Mouse (Mus musculus) heart, adult 8-10 months (tissue): ENCODE measurements around the gene Phf13. TPM values are rescaled to one million over a fixed set of nuclear protein-coding genes. Genes with fewer than 3 reads are reported as not detected.

Experiments
- DNase-seq: peaks from one replicate; pipeline ENCODE4 v3.0.0; 2022; ENCODE audit warnings: low spot score
- total RNA-seq, 4 experiments: library from RNA; stranded (reverse); gene quantifications; 2 replicates each; pipeline ENCODE4 v1.2.4; 2022

Phf13 gene
- total RNA-seq, 4 experiments from 2014 or later: 4.6 to 5.7 (median 5.1) TPM

DNA sequence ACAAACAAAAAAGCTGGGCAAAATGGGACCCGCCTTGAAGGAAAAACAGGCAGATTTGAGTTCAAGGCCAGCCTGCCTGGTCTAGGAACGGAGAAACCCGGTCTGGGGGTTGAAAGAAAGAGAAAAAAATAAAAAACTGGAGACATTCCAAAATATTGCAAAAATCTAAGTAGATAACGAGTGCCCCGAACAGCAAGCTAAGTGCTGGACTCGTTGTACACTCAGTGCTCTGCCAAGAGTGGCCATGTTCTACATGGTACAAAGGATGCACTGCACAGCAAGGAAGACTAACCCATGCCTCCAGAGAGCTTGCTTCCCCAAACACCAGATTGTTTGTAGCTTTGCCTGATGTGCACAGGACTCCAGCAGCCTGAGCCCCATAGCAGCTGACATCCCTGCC is 3.0 kb downstream of the Phf13 start:
- no peak for DNase-seq

DNA sequence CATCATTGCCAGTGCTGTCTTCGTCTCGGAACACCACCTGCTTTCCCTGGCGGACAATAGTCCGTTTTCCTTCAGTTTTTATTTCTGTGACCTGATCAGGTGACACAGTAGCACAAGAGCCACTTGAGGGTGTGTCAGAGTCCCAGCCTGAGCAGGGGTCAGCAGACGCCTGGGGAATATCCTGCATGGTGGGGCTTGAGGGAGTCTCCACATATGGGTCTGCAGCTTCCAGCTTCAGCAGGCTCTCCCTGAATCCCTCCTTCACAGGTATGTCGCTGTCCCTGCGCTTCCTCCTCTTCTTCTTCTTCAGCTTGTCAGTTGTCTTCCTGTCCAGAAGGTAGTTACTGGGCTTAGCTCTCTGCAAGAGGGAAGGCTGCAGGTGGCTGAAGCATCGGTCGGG is 4.0 kb downstream of the Phf13 start:
- no peak for DNase-seq

DNA sequence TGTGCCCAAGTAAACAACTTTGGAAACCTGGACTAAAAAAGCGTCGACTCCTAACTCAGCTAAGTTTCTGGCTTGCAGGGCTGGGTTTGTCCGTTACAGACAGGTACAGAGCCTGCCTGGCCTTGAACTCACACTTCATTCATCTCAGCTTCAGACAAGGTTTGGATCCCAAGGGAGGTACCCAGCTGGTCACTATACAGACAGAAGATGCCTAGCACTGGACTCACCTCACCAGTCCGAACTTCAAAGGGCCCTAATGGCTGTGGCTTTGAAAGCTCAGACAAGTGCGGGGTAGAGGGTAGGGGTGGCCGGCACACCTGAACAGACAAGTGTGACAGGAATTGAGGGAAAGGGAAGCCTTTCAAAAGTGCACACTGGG is 7.0 kb downstream of the Phf13 start:
- no peak for DNase-seq

DNA sequence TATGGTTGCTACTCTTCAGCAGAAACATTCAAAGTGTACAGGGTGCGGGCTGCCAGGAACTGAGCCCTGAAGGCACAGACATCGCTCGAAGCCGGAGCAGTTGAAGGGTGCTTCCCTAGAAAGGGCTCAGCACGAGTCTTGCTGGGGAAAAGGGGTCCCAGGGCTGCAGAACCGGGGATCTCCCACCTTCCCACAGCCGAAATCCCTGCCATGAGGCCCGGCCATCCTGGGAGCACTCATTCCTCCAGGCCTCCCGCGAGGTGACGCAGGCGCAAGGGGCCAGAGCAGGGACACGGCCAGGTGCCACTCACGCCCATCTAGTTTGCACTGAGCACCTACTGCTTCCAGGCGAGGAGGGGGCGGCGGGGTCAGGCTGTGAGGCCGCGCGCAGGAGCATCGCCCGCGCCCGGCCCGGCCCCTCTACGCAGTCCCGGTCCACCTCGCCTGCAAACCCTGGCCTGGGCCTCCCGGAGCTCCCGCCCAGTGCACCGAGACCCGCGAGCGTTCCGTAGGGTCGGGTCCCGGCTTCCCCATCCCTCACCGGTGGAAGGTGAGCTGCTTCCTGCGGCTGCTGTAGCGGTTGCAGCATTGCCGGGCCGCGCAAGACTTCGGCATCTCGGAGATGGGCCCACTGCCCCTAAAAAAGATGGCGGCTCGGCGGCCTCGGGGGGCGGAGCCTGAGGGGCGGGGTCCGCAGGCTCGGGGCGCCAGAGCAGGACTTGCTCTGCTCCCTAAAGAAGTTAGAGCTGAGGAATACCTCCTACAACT is 7.5 kb downstream of the Phf13 start, which contains the start of gene Thap3:
Thap3 (minus strand) TSS at position 656 of the 768 bp plus-strand sequence.
- DNase-seq: peak; percentile 80

DNA sequence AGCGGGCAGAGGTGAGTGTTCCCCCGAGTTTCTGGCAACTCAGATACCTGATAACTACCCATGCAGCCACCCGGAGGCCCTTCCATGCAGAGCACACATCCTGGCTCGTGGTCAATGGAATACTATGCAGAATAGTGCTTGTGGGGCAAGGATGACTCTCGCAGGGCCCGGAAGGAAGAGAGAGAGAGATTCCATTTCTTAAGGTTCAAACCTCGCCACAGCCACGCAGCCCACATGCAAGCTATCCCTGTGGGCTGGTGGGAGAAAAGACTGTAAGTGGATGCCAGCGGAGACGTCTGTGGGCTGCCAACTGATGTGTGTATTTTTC is 8.1 kb downstream of the Phf13 start:
- DNase-seq: no peak

DNA sequence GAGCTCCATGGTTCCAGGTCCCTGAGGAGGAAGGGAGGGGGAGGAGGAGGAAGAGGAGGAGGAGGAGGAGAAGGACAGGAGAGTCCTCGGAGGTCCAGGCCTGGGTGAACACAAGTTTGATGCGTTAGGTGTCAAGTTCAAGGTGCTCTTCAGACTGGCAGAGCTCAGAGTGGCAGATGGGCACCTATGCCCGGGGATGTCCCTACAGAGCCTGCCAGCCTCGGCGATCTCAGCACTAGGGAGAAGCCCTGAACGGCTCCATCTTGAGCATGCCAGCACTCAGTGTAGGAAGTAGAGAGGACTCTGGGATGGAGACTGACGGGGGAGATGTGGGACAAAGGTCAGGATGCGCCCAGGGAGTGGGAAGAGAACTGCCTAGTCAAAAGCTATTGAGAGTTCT is 9.4 kb downstream of the Phf13 start:
- no peak for DNase-seq

DNA sequence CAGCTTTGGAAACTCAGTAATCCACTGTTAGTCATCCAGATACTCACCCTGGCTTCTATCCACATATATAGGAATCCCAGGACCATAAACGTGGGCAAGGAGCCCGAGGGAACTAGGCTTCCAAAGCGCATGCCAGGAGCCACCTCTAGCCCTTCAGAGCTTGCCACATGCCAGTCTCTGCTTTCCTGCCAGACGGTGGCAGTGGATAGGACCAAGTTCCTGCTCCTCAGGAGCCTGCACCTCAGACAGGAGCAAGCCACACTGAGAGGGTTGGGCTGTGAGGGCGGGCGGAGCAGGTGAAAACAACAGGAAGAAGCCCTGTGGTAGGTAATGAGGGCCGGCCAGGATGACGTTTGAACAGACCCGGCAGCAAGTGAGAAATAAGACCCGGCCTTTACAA is 10.2 kb downstream of the Phf13 start:
- DNase-seq: no peak

DNA sequence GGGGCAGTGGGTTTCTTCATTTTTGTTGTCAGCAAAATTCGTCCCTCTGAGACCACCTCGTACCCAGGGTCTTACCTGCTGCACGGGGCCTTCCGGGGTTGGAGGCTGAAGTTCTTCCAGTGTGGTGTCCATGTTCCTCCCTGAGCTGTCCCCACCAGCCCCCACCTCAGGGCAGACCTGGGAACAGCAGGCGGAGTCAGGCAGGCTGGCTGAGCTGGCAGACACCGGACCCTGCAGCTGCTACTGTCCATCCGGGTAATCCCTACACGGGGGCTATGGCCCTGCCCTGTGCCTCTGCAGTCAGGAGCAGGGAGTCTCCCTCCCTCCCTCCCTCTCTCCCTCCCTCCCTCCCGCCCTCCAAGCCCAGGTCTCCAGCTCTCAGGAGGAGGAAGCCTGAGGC is 12.5 kb downstream of the Phf13 start:
- no peak for DNase-seq

DNA sequence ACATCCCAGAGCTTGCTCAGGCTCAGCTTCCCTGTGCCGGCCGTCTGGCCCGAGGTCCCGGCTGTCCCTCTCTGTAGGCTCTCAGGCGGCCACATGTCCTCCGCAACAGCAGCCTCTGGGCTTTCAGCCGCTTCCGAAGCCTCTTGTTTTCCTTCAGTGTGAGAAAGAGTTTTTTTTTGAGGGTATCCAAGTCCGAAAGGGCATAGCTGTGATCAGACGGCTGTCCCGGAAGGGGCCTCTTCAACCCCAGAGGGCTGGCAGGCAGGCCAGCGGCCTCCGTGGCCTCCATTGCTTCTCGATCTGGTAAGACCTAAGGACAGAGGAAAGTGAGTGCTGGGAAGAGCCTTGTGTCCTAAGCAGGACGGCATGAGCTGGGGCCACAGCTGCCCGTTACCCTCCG is 13.0 kb downstream of the Phf13 start:
- DNase-seq: no peak

DNA sequence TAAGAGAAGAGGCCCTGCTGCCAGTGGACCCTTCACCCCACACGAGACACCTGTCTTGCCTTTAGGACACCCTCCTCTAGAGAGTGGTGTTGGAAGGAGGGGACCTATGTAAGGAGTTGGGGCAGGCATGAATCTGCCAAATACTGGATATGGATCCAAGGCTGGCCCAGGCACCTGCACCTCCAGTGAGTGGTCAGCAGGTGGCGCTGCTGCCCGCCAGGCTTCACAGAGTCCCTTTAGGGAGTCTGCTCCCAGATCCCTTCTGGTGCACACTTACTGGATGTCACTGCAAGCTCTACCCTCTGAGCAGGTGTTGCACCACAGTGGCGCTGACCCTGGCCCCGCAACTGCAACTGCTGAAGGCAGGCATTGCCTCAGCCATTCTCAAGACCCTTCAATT is 14.7 kb downstream of the Phf13 start:
- DNase-seq: peak; percentile 81

DNA sequence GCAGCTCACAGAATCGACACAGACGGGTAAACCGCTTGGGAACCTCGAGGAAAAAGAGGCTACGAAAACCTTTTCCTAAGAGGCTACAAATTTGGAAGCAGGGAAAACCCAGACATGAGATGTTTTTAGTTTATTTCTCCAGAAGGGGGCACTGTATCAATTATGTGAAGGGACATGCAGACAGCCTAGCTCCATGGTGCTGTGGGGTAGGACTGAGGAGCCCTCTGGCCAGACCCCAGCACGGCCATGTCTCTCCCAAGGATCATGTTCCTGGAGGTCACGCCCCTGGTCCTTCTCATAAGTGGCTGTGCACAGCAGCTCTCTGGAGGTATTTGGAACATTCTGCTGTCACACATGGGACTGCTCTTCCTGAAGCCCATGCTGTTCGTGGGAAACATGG is 15.4 kb downstream of the Phf13 start:
- no peak for DNase-seq

DNA sequence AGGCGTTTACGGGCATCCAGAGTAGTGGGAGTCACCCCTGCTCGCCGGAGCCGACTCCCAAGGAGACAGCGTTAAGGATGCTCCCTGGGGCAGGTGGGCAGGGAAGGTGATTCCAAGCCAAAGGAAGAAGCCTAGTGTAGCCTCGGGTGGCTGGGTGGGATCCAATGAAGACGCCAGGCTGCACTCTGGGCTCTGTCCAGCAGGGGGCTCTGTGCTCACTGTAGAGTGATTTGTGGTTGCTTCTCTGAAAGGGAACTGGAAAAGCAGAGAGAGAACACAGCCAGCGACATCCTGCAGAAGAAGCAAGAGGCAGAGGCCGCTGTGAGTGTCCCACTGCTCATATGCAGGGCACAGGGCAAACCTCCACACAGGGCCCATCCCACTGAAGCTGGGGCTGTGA is 18.3 kb downstream of the Phf13 start:
- DNase-seq: peak; percentile 85

DNA sequence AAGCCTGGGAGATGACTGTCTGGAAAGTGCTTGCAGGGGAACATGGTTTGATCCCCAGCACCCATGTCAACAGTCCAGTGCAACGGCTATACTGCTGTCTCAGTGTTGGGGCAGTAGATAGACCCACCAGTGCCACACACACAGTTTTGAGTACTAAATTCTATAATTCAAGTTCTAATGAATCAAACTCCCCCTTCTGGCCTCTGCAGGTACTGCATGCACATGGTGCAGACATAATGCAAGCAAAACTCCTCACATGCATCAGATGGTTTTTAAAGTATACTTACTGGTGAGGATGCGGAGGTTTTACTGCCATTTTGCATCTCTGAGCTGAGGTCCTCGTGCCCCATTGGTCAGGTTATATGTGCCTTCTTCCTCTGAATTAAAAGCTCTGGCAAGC is 20.6 kb downstream of the Phf13 start:
- DNase-seq: no peak

DNA sequence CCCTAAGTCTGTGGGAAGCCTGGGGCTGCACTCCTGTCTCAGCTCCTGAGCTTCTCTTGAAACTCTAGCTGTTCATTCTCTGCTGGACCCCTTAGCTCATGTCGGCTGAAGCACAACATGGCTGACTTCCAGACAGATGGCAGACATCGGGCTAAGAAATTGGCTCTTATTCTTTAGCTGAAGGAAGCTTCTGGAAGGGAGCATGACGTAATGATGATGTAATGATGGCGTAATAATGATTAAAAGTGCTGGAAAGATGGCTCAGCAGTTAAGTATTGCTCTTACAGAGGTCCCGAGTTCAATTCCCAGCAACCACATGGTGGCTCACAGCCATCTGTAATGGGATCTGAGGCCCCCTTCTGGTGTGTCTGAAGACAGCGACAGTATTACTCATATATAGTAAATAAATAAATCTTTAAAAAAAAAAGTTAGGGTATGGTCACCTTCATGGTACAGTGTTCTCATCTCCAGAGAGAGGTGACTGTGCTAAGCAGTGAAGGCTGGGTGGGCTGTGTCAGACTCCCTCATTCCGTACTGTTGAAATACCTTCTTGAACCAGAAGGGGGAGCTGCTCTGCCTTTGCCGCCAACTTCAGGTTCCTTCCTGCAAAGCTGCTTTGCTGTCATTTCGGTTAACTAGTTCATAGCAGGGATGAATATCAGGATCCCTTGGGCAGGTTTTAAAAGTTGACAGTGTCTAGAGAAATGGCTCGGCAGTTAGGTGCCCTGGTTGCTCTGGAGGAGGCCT is 23.7 kb downstream of the Phf13 start:
- DNase-seq: no peak

DNA sequence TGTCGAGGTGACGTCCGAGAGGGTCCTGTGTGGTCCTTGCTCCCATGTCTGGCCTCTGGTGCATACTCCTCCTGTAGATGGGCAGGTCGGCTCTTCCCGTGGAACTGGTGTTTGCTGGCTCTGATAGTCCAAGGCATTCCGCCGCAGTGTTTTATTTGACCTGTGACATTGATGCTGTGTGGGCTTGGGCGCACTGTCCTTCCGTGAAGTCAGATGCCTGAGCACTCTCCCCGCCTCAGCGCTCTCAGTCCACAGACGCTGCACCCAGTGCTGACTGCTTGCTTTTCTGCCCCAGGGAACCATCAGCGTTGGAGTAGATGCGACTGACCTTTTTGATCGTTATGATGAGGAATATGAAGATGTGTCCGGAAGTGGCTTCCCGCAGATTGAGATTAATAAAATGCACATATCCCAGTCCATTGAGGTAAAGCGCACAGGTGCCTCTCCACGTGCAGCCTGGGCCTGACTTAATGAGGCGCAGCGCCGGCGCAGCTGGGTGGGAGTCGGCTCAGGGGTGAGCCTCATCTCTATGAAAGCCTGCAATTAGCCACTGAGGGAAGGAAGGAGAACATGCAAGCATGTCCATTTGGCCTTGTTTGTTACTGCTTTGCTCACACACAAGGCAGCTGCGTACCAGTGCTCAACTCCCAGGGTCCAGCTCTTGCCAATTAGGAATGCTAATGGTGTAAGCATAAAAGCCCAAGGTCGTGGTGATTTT is 27.7 kb downstream of the Phf13 start:
- no peak for DNase-seq

DNA sequence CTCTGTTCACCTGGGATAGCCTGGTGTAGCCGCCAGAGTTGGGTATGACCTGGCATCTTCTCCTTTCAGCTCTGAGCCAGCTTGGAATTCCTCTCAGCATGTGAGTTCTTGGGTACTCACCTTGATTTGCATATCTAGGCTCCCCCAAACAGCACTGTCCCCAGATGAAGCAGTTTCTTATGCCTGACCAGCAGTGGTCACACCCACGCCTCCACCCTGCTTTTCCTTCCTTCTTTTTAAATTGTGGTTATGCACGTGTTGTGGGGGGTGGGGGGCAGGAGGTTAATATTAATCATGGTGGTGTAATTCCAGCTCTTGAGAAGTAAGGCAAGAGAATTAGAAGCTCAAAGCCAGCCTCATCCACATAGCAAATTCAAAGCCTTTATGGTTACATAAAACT is 33.2 kb downstream of the Phf13 start:
- DNase-seq: no peak

DNA sequence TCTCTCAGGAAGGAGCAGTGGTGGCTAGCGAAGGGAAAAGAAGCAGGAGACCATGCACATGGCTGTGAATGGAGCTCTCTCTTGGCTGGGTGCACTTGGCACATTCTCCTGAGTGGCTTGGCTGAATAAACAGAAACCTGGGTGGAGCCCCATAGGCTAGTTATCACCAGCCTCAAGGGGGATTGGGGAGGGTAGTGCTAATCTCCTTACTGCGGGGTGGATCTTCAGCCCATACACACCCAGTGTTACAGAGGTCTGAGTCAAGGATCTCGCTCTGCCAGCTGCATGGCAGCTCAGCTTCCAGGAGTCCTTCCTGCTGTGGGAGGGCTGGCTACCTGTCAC is 35.6 kb downstream of the Phf13 start:
- no peak for DNase-seq

DNA sequence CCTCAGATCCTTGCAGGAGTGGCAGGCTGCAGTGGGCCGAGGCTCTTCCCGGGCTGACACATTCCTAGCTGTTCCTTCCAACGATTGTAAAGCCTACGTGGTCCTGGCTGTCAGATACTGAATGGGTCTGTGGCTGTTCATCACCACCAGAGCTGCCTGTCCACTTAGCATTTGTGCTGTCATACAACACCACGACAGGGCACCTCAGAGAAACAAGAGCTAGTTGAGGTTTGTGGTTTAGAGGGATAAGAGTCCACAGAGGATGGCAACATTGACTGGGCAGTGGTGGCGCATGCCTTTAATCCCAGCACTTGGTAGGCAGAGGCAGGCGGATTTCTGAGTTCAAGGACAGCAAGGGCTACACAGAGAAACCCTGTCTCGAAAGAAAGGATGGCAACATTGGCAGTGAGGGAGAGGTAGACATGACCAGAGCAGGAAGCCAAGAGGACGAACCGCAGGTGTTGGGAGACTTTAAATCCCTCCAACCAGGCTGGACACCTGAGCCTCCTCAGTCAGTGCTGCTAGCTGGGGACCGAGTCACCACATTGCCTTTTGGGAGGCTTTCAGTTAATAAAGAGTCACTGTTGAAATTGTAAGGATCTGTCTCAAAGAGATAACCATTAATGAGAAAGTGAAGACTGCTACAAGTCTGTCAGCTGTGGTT is 36.1 kb downstream of the Phf13 start:
- DNase-seq: no peak

DNA sequence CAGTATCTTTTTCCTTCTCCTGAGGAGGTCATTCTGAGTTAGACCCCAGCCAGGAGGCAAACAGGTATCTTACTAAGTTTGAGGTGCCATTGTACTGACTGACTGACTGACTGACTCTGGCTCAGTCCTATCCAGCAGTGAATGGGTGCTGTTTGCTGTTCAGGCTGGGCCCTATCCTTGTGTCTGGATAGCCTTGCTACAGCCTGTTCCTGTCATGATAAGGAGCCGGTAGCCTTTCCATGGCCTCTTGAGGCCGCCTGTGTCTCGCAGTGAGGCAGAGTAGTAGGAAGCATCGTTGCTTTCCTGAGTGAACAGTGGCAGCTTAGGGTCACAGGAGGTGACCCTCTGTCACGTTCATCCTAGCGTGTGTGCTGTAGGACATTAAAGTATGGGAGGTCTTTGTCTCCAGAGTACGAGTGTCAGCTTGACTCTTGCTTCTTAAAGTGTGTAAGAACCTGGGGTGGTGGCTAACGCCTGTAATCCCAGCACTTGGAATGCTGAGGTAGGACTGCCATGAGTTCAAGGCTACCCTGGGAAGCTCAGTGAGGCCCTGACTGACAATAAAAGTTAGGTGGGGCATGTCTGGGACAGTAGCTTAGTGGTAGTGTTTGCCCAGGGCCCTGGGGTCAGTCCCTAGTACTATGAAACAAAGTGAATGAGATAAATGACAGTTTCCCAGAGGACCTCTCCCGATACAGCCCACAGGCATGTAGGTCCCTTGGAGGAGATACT is 38.3 kb downstream of the Phf13 start:
- DNase-seq: no peak

DNA sequence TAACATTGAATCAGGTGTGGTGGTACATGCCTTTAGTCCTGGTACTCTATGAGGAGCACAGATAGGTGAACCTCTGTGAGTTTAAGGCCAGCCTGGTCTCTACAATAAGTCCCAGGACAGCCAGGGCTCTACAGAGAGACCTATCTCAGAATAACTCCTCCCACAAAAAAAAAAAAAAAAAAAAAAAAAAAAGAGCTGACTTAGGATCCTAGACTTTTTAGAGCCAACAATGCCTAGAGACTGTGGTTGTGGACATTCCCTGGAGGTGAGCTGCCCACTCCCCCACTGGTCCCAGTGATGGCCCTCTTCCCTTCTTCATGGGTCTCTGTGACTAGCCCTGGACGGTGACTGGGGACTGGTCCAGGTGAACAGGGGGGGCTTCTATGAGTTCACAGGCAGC is 40.3 kb downstream of the Phf13 start:
- no peak for DNase-seq

DNA sequence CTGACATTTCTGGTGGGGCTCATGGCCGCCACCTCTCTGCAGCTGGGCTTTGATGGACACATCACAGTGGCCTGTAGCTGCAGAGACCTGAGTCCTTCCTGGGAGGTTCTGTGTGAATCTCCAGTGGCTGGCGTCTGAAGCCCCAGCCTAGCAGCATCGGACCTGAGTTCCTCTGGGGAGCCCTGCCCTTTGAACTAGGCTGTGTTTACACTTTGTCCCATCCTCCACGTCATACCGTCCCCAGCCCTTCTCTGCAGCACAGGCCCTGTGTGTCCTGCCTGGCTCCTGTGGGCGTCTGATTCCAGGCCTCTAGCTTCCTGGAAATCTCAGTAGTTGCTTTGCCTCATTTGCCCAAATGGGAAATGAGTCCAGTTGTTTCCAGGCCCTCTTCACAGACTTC is 42.8 kb downstream of the Phf13 start:
- DNase-seq: no peak
